Mouse (Mus musculus): Measurements from ENCODE around the gene Dhx37. TPM values are rescaled to one million over a fixed set of nuclear protein-coding genes. Genes with fewer than 3 reads are reported as not detected.

The Dhx37 gene
- polyA plus RNA-seq (2014; fragmentation: Nextera tagmentation; extraction: Ambion mirVana): 11.1 and 13.4 TPM in 2 replicates

- Histone ChIP-seq H3K27me3 (ENCODE audit: control insufficient read depth, insufficient read depth, low read length) (no peaks in the 10 kb centered on the region), H3K4me2 (ENCODE audit: low read depth) (peak within 1 kb of the TSS; percentile 96), H3K9ac (ENCODE audit: low read length) (peak within 1 kb of the TSS; percentile 86), H3K9me3 (ENCODE audit: control insufficient read depth, low read length) (no peaks in the 10 kb centered on the region), H3K4me3 (ENCODE audit: low read depth, low read length) (peak within 1 kb of the TSS; percentile 85), H3K27ac (ENCODE audit: low read depth, low read length) (0 out of 2 replicates have a peak within 1 kb of the TSS, but pooled peaks have one; percentile 39), H3K4me1 (ENCODE audit: control insufficient read depth, insufficient read depth, low read length) (peaks cover 8% of the 10 kb centered on the region), H3K36me3 (ENCODE audit: control insufficient read depth, insufficient read depth, low read length) (peaks cover 15% of the 10 kb centered on the region)
- under 1% methylated on average over 46 of the region's 46 CpGs for WGBS
- ATAC-seq (ENCODE audit: insufficient read depth, low FRiP score, low TSS enrichment) (peak; percentile 95), DNase-seq (ENCODE audit: low spot score) (peak; percentile 95)
Measured at GRCm38 (mm10) chr5:125433793-125434337, at the start of gene Dhx37. Gene Dhx37, minus strand, starts transcription at chr5:125434121.

- ATAC-seq (ENCODE audit: insufficient read depth, low FRiP score, low TSS enrichment): no peak
- Histone ChIP-seq H3K4me1 (ENCODE audit: control insufficient read depth, insufficient read depth, low read length) (peaks cover 1% of the 10 kb centered on the region), H3K27ac (ENCODE audit: low read depth, low read length) (no peak overlapping the region), H3K27me3 (ENCODE audit: control insufficient read depth, insufficient read depth, low read length) (no peaks in the 10 kb centered on the region), H3K4me2 (ENCODE audit: low read depth) (no peak overlapping the region), H3K4me3 (ENCODE audit: low read depth, low read length) (no peak overlapping the region), H3K36me3 (ENCODE audit: control insufficient read depth, insufficient read depth, low read length) (peaks cover 2% of the 10 kb centered on the region), H3K9me3 (ENCODE audit: control insufficient read depth, low read length) (no peaks in the 10 kb centered on the region), H3K9ac (ENCODE audit: low read length) (no peak overlapping the region)
- 88% methylated on average over 7 of the region's 7 CpGs for WGBS
- DNase-seq (ENCODE audit: low spot score): no peak
Measured at GRCm38 (mm10) chr5:125482474-125482873, 48.6 kb upstream of the Dhx37 start.

- Histone ChIP-seq H3K27ac (ENCODE audit: low read depth, low read length) (no peak overlapping the region), H3K27me3 (ENCODE audit: control insufficient read depth, insufficient read depth, low read length) (no peaks in the 10 kb centered on the region), H3K4me1 (ENCODE audit: control insufficient read depth, insufficient read depth, low read length) (peaks cover 16% of the 10 kb centered on the region), H3K4me2 (ENCODE audit: low read depth) (no peak overlapping the region), H3K9me3 (ENCODE audit: control insufficient read depth, low read length) (no peaks in the 10 kb centered on the region), H3K9ac (ENCODE audit: low read length) (no peak overlapping the region), H3K4me3 (ENCODE audit: low read depth, low read length) (no peak overlapping the region), H3K36me3 (ENCODE audit: control insufficient read depth, insufficient read depth, low read length) (peaks cover 2% of the 10 kb centered on the region)
- no peak for ATAC-seq (ENCODE audit: insufficient read depth, low FRiP score, low TSS enrichment)
- no peak for DNase-seq (ENCODE audit: low spot score)
- WGBS: 84% methylated on average over 11 of the region's 11 CpGs
Measured at GRCm38 (mm10) chr5:125480434-125481231, 46.7 kb upstream of the Dhx37 start.

GRCm38 (mm10) chr5:125479376-125479775, 45.5 kb upstream of the Dhx37 start:
- H3K4me2 ChIP-seq (ENCODE audit: low read depth): no peak overlapping the region
- no peaks in the 10 kb centered on the region for H3K9me3 ChIP-seq (ENCODE audit: control insufficient read depth, low read length)
- WGBS: 90% methylated on average over 3 of the region's 3 CpGs
- DNase-seq (ENCODE audit: low spot score) (no peak), ATAC-seq (ENCODE audit: insufficient read depth, low FRiP score, low TSS enrichment) (no peak)
- no peaks in the 10 kb centered on the region for H3K27me3 ChIP-seq (ENCODE audit: control insufficient read depth, insufficient read depth, low read length)
- H3K36me3 ChIP-seq (ENCODE audit: control insufficient read depth, insufficient read depth, low read length): peaks cover 2% of the 10 kb centered on the region
- no peak overlapping the region for H3K27ac ChIP-seq (ENCODE audit: low read depth, low read length)
- no peak overlapping the region for H3K9ac ChIP-seq (ENCODE audit: low read length)
- peaks cover 20% of the 10 kb centered on the region for H3K4me1 ChIP-seq (ENCODE audit: control insufficient read depth, insufficient read depth, low read length)
- no peak overlapping the region for H3K4me3 ChIP-seq (ENCODE audit: low read depth, low read length)

- DNase-seq (ENCODE audit: low spot score) (no peak), ATAC-seq (ENCODE audit: insufficient read depth, low FRiP score, low TSS enrichment) (no peak)
- Histone ChIP-seq H3K36me3 (ENCODE audit: control insufficient read depth, insufficient read depth, low read length) (peaks cover 2% of the 10 kb centered on the region; the same call in 1 of the 2 replicates), H3K4me1 (ENCODE audit: control insufficient read depth, insufficient read depth, low read length) (peaks cover 20% of the 10 kb centered on the region), H3K9ac (ENCODE audit: low read length) (no peak overlapping the region), H3K27me3 (ENCODE audit: control insufficient read depth, insufficient read depth, low read length) (no peaks in the 10 kb centered on the region), H3K4me2 (ENCODE audit: low read depth) (0 out of 2 replicates have a peak overlapping the region, but pooled peaks have one; percentile 95), H3K27ac (ENCODE audit: low read depth, low read length) (no peak overlapping the region), H3K4me3 (ENCODE audit: low read depth, low read length) (no peak overlapping the region), H3K9me3 (ENCODE audit: control insufficient read depth, low read length) (no peaks in the 10 kb centered on the region)
- 84% methylated on average over 7 of the region's 7 CpGs for WGBS
Measured at GRCm38 (mm10) chr5:125478037-125478436, 44.1 kb upstream of the Dhx37 start.

- peak overlapping the region; percentile 95 for H3K4me2 ChIP-seq (ENCODE audit: low read depth)
- no peaks in the 10 kb centered on the region for H3K27me3 ChIP-seq (ENCODE audit: control insufficient read depth, insufficient read depth, low read length)
- DNase-seq (ENCODE audit: low spot score) (no peak), ATAC-seq (ENCODE audit: insufficient read depth, low FRiP score, low TSS enrichment) (no peak)
- 58% methylated on average over 7 of the region's 7 CpGs for WGBS
- H3K4me3 ChIP-seq (ENCODE audit: low read depth, low read length): peak overlapping the region; percentile 56
- H3K27ac ChIP-seq (ENCODE audit: low read depth, low read length): no peak overlapping the region
- no peaks in the 10 kb centered on the region for H3K9me3 ChIP-seq (ENCODE audit: control insufficient read depth, low read length)
- H3K9ac ChIP-seq (ENCODE audit: low read length): no peak overlapping the region
- no peaks in the 10 kb centered on the region for H3K36me3 ChIP-seq (ENCODE audit: control insufficient read depth, insufficient read depth, low read length)
- H3K4me1 ChIP-seq (ENCODE audit: control insufficient read depth, insufficient read depth, low read length): peaks cover 20% of the 10 kb centered on the region
Measured at GRCm38 (mm10) chr5:125477533-125477932, 43.6 kb upstream of the Dhx37 start.

GRCm38 (mm10) chr5:125476799-125477198, 42.9 kb upstream of the Dhx37 start:
- ATAC-seq (ENCODE audit: insufficient read depth, low FRiP score, low TSS enrichment): no peak
- Histone ChIP-seq H3K36me3 (ENCODE audit: control insufficient read depth, insufficient read depth, low read length) (no peaks in the 10 kb centered on the region), H3K27ac (ENCODE audit: low read depth, low read length) (no peak overlapping the region), H3K27me3 (ENCODE audit: control insufficient read depth, insufficient read depth, low read length) (no peaks in the 10 kb centered on the region), H3K4me2 (ENCODE audit: low read depth) (peak overlapping the region; percentile 95), H3K9ac (ENCODE audit: low read length) (peak overlapping the region; percentile 62; the same call in 1 of the 2 replicates), H3K9me3 (ENCODE audit: control insufficient read depth, low read length) (no peaks in the 10 kb centered on the region), H3K4me3 (ENCODE audit: low read depth, low read length) (peak overlapping the region; percentile 56), H3K4me1 (ENCODE audit: control insufficient read depth, insufficient read depth, low read length) (peaks cover 20% of the 10 kb centered on the region)
- no peak for DNase-seq (ENCODE audit: low spot score)
- 62% methylated on average over 7 of the region's 7 CpGs for WGBS

GRCm38 (mm10) chr5:125476286-125476625, 42.3 kb upstream of the Dhx37 start:
- Histone ChIP-seq H3K27ac (ENCODE audit: low read depth, low read length) (peak overlapping the region; percentile 1; the same call in 1 of the 2 replicates), H3K4me3 (ENCODE audit: low read depth, low read length) (peak overlapping the region; percentile 56), H3K9ac (ENCODE audit: low read length) (peak overlapping the region; percentile 62), H3K4me1 (ENCODE audit: control insufficient read depth, insufficient read depth, low read length) (peaks cover 20% of the 10 kb centered on the region), H3K27me3 (ENCODE audit: control insufficient read depth, insufficient read depth, low read length) (no peaks in the 10 kb centered on the region), H3K36me3 (ENCODE audit: control insufficient read depth, insufficient read depth, low read length) (no peaks in the 10 kb centered on the region), H3K4me2 (ENCODE audit: low read depth) (peak overlapping the region; percentile 95), H3K9me3 (ENCODE audit: control insufficient read depth, low read length) (no peaks in the 10 kb centered on the region)
- WGBS: 18% methylated on average over 5 of the region's 5 CpGs
- DNase-seq (ENCODE audit: low spot score): no peak
- no peak for ATAC-seq (ENCODE audit: insufficient read depth, low FRiP score, low TSS enrichment)

All from neural tube, embryonic 11.5 days (tissue).